Mouse (Mus musculus) kidney, postnatal 36 days (tissue): ENCODE measurements around the gene Hbs1l.

Source experiments
- DNase-seq, 2 experiments: peaks; one replicate each; pipeline ENCODE4 v3.0.0; 2021 to 2022; ENCODE audit warnings: mixed read lengths in 2 of 2

Gene Hbs1l

DNA sequence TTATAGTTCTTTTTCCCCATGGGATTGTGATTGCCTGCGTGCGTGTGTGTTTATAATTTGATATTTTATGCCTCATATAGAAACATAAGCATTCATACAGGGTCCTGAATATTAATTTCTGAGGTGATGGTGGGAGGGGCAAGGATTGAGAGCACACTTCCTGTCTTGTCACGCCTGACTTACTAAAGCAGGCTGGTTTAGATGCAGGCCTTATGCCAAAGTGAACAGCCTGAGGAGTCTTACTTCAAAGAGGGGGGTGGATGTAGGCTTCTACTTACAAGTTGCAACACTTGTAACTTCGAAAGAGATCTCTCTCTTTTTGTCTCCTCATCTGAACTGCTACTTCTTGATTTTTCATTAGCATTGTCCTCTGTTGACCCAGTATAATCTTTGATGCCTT, 18.0 kb downstream of the Hbs1l start:
- DNase-seq, result peak; percentile 35 to 60

DNA sequence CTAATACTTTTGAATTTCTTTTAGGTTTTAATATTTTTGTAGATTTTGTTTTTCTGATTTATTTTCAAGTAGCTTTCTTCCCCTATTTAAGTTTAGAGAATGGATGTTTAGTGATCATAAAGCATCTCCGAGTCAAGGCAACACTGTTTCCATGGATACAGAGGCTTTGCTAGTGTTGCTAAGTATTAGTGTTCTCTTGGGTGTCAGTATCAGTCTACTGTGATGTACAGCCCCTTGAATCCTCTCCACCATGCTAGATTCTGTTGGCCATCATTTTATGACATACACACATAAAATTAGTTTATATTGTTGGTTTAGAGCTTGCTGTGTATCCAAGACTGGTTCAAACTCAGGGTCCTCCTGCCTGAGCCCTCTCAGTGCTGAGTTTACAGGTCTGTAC, 20.3 kb downstream of the Hbs1l start:
- no peak for DNase-seq

DNA sequence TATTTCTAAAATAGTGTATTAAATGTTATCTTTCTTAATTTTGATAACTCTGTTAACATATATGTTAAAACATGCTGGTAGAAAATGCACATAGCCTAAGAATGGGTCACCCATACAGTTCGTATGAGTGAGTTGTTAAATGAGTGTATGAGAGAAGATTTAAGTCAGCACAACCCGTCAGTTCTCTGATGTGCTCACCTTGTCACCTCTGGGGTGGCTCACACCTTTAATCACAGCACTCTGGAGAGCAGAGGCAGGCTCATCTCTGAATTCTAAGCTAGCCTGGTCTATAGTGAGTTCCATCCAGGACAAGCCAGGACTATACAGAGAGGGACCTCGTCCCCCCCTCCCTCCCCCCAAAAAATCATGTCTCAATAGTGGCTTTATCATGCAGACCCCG, 22.5 kb downstream of the Hbs1l start:
- DNase-seq, result no peak

- no peak for DNase-seq
Measured at GRCm38 (mm10) chr10:21318996-21319395, 23.2 kb downstream of the Hbs1l start.

GRCm38 (mm10) chr10:21320601-21321000, 24.8 kb downstream of the Hbs1l start:
- no peak for DNase-seq

DNA sequence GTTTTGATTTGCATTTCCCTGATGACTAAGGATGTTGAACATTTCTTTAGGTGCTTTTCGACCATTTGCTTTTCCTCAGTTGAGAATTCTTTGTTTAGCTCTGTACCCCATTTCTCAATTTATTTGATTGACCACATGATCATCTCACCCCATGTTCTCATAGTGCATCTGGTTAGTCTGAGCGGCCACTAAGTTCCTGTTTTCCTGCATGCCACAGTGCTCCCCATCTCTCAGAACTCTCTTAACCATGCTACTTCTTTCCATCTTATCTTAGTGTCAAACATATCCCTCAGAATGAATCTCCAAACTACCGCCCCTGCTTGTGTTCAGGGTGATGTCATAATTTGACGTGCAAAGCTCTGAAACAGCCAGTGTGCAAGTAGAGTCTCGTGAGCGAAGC, 30.6 kb downstream of the Hbs1l start:
- no peak for DNase-seq

DNA sequence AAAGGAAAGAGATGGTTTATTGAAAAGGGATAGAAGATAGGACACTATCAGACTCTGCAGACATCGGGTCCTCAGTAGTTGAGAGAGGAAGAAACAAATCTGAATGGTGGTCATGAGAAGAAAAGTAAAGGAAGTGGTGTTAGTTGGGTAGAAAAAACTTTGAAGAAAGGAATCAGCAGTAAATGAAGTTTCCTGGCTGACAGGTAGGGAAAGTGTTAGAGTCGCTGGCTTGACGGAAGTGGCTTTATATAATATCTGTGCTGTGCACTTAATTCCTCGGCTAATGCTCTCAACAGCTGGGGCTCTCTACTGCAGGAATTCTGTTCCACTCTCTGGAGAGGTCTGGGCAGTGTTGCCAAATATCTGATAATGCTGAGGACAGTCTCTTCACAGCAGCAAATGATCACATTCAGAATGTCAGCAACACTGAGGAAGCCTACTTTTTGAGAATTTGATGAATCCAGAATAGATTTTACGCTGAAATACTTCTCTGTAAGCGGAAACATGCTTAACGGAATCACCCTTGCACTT, 31.9 kb downstream of the Hbs1l start:
- no peak for DNase-seq

DNA sequence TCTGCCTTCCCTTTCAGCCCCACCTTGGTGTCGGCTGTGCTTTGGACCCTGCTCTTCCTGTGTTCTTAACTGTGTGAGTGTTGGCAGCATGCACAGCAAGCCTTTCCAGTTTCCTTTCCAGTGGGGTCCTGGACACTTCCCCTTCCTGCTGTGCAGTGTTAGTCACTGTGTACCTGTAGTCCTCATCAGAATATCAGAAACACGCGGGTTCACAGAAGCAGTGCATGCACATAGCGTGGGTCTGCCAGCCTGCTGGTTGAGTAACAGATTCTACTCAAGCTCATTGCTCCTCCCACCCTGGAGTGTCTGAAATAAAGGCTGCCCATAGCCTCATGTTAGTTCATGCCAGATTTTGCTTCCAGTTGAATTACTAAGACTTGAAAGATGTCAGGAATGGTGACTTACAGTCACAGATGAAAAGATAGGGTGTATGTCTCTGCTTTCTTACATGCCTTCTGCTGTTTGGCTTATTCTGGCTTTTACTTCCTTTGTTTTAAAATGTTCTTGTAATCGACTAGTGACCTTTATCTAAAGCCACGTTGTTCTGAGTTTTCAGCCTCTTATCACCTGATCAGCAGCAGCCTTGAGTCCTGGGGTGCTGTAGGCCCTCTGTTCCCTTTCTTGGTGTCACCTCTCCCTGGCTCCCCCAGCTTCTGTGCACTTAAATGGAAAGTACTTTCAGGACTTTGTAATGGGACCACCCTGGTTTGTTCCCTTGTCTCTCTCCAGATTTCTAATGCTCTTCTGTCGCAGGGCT, 38.7 kb downstream of the Hbs1l start:
- no peak for DNase-seq

GRCm38 (mm10) chr10:21335534-21335933, 39.8 kb downstream of the Hbs1l start:
- DNase-seq, result no peak

DNA sequence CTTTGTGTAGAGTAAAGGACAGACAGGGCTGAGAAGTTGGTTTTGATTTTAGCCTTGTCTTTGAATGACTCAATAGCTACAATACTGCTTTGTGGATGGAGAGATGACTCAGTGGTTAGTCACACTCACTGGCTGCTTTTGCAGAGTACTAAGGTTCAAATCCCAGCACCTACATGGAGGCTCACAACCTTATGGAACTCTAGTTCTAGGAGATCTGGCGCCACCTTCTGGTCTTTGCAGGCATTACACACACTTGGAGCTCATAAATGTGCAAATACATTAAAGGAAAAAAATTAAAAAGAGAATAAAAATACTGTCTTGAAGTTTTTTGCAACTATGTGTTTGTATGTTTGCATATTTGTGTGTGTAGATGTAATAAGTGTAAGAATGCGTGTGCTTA, 41.4 kb downstream of the Hbs1l start:
- DNase-seq, result peak in 1 of 2 experiments; percentile 67

- no peak for DNase-seq
Measured at GRCm38 (mm10) chr10:21341706-21342105, 45.9 kb downstream of the Hbs1l start.

GRCm38 (mm10) chr10:21342331-21343005, 46.7 kb downstream of the Hbs1l start:
- no peak for DNase-seq

- no peak for DNase-seq
Measured at GRCm38 (mm10) chr10:21347332-21347731, 51.6 kb downstream of the Hbs1l start.

DNA sequence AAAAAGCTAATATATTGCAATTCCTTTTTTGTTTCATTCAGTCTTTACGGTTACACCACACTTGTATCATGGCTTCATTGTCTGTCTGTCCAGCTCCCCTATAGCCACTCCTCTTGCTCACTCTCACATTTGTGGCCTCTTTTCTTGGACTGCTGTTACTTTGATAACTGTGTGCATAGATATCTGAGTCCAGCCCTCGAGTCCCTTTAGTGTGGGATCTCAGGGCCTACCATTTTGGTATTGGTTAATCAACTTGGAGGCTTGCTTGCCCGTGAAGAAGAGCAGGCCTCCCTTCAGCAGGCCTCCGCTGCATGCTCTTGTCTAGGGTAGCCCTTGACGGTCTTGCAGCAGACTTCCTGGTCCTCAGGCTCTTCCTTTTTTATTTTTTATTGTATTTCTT, 53.7 kb downstream of the Hbs1l start:
- DNase-seq, result no peak

DNA sequence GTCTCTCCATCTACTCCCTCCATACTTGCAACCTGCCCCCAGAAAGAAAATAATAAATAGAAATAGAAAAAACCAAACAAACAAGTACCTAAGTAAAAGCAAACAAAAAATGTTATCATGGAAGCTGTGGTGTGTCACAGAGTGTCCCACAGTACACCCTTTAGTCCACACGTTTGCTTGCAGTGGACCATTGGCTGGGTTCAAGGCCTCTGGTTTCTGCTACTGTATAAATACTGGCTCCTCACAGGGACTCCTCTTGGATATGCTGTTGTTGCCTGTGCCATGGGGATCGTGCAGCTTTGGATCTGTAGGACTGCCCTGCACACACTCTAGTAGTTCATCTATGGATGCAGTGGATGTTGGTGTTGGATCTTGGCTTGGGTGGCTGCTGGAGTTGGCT, 54.2 kb downstream of the Hbs1l start:
- DNase-seq, result no peak

- DNase-seq, result no peak
Measured at GRCm38 (mm10) chr10:21350531-21351515, 55.0 kb downstream of the Hbs1l start.

DNA sequence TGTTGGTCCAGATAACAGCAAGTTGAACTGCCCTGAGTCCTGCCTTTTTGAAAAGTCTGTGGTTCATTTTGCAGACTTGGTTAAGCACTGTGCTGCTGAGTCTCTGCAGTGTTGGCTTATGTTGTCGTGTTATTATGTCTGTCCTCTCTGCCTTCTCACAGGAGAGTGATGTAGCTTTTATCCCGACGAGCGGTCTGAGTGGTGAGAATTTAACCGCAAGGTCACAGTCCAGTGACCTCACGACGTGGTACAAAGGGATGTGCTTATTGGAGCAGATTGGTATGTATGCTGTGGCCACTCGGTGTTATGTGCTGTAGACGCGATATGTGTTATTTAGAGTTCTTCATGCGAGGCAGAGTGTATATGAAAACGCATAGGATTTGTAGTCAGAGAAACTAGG, 56.0 kb downstream of the Hbs1l start:
- DNase-seq, result peak in 1 of 2 experiments; percentile 24

DNA sequence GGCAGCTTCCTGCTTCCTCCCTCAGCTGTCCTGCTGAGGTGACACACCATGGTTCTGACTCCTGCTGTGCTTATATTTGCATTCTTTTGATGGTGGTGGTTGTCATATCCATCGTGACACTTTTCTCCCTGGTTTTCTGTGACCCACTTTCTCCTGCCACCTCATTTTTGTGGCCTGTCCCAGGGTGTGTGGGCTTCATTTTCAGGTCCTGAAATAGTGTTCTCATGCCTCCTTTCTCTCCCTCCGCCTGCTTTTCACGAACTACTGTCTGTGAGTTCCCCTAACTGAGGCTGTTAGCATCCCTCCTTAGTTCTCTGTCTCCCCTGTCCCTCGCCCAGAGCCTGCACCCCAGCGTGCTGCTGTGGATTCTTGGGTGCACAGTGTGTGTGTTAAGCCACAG, 58.1 kb downstream of the Hbs1l start:
- DNase-seq, result no peak

- no peak for DNase-seq
Measured at GRCm38 (mm10) chr10:21354506-21354905, 58.7 kb downstream of the Hbs1l start.

DNA sequence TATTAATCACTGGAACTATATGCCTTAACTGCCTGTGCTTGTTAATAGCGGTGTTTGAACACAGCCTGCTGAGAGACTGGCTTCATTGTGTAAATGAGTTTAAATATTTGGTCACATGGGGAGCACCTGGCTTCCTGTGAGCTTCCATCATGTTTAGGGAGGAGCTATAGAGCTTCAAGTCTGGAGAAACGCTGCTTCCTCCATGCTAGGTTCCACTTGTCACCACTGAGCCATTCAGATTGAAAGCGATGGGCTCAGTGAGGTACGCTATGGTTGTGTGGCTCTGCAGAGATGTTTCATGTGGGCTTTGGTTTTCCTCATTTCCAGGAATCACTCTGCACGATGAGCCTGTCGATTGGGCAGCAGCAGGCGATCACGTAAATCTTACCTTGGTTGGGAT, 62.2 kb downstream of the Hbs1l start:
- DNase-seq, result no peak

- DNase-seq, result no peak
Measured at GRCm38 (mm10) chr10:21359086-21359485, 63.3 kb downstream of the Hbs1l start.

- no peak for DNase-seq
Measured at GRCm38 (mm10) chr10:21361871-21362270, 66.1 kb downstream of the Hbs1l start.

- DNase-seq, result no peak
Measured at GRCm38 (mm10) chr10:21363297-21363696, 67.5 kb downstream of the Hbs1l start.
